Comparison of ENCODE assay signal across 22 mouse cellular contexts in genomic region chr8:10788496-10789200, GRCm38 (mm10).
DNase-seq lines count a peak whose midpoint lies in the region; ATAC-seq and TF ChIP-seq lines count a peak whose summit lies in the region.
"Had no signal": no experiment of that assay in that cellular context is flagged by ENCODE, and none has a peak within 500 bp of the region (broad histone marks: within the 10 kb centered on the region; RNA-seq: fewer than 3 reads in every experiment).

No protein-coding gene starts in this region.

- no peaks in the 10 kb centered on the region for H3K27me3 ChIP-seq in embryonic facial prominence, embryonic 14.5 days (replicated peaks; ENCODE audit: control insufficient read depth, insufficient read depth, low read length)
- H3K27me3 ChIP-seq in embryonic facial prominence, embryonic 10.5 days (replicated peaks; ENCODE audit: low read depth, poor library complexity, severe bottlenecking), result no peaks in the 10 kb centered on the region
- H3K27me3 ChIP-seq in heart, embryonic 11.5 days (ENCODE audit: control insufficient read depth, insufficient read depth, low read length), result no peaks in the 10 kb centered on the region
- no peaks in the 10 kb centered on the region for H3K27me3 ChIP-seq in limb, embryonic 14.5 days (ENCODE audit: control insufficient read depth, insufficient read depth, low read length)
- H3K27me3 ChIP-seq in limb, embryonic 10.5 days (ENCODE audit: low read depth, poor library complexity, severe bottlenecking), result no peaks in the 10 kb centered on the region
- H3K27me3 ChIP-seq in intestine, postnatal 0 days (replicated peaks; ENCODE audit: control insufficient read depth, insufficient read depth, low read length), result no peaks in the 10 kb centered on the region
- H3K27me3 ChIP-seq: forebrain, embryonic 13.5 days; hindbrain, embryonic 13.5 days had no signal

- peaks cover 7% of the 10 kb centered on the region for H3K4me1 ChIP-seq in embryonic facial prominence, embryonic 14.5 days (ENCODE audit: control insufficient read depth, insufficient read depth, low read length)
- H3K4me1 ChIP-seq in embryonic facial prominence, embryonic 10.5 days, result peaks cover 10% of the 10 kb centered on the region
- no peaks in the 10 kb centered on the region for H3K4me1 ChIP-seq in heart, embryonic 11.5 days (ENCODE audit: control insufficient read depth, insufficient read depth, low read length)
- no peaks in the 10 kb centered on the region for H3K4me1 ChIP-seq in limb, embryonic 14.5 days (ENCODE audit: control insufficient read depth, insufficient read depth, low read length)
- H3K4me1 ChIP-seq in limb, embryonic 10.5 days, result 0 out of 2 replicates have a peak, but pooled peaks cover 4% of the 10 kb centered on the region
- no peaks in the 10 kb centered on the region for H3K4me1 ChIP-seq in intestine, postnatal 0 days (replicated peaks; ENCODE audit: control insufficient read depth, insufficient read depth, low read length)

- peak; percentile 26; the same call in 1 of the 2 replicates for TF ChIP-seq CTCF in intestine, postnatal 0 days (IDR thresholded peaks at IDR 0.05; ENCODE audit: low read depth)

- DNase-seq in embryonic facial prominence, embryonic 14.5 days (ENCODE audit: low spot score), result peak; percentile 45
- no peak for DNase-seq in embryonic facial prominence, embryonic 10.5 days (ENCODE audit: low spot score)
- DNase-seq in heart, postnatal 10 days, result peak; percentile 35 to 40
- peak; percentile 52 for DNase-seq in limb, embryonic 14.5 days (ENCODE audit: low spot score)
- no peak for DNase-seq in limb, embryonic 10.5 days (ENCODE audit: low spot score)
- no peak for DNase-seq in spleen, adult 12 weeks (ENCODE audit: low spot score)
- DNase-seq: adrenal gland, adult 2 months; cerebellum, postnatal 14 days; embryo, embryonic 11 days; heart, adult 2 months; kidney, adult 18-20 months; right cerebral cortex, postnatal 25 days; thymus, postnatal 25 days had no signal

- no peak for ATAC-seq in embryonic facial prominence, embryonic 14.5 days (ENCODE audit: low read depth)
- ATAC-seq in heart, embryonic 11.5 days (replicated peaks; ENCODE audit: insufficient number of reproducible peaks, low FRiP score, low TSS enrichment), result no peak
- ATAC-seq in limb, embryonic 14.5 days (ENCODE audit: low FRiP score, low read depth), result no peak
- no peak for ATAC-seq in intestine, postnatal 0 days
- ATAC-seq: CD4-positive, CD25-positive, alpha-beta regulatory T cell, adult 4 months; forebrain, embryonic 13.5 days had no signal

- intact Hi-C loops in heart, postnatal 10 days (cut with DNase I), result no loop called here

- no peaks in the 10 kb centered on the region for H3K36me3 ChIP-seq in embryonic facial prominence, embryonic 14.5 days (ENCODE audit: control insufficient read depth, insufficient read depth, low read length)
- H3K36me3 ChIP-seq in embryonic facial prominence, embryonic 10.5 days (replicated peaks), result no peaks in the 10 kb centered on the region
- no peaks in the 10 kb centered on the region for H3K36me3 ChIP-seq in heart, embryonic 11.5 days (ENCODE audit: control insufficient read depth, insufficient read depth, low read length)
- no peaks in the 10 kb centered on the region for H3K36me3 ChIP-seq in limb, embryonic 14.5 days (ENCODE audit: control insufficient read depth, insufficient read depth, low read length)
- no peaks in the 10 kb centered on the region for H3K36me3 ChIP-seq in limb, embryonic 10.5 days
- H3K36me3 ChIP-seq in intestine, postnatal 0 days (ENCODE audit: control insufficient read depth, insufficient read depth), result no peaks in the 10 kb centered on the region
- H3K36me3 ChIP-seq: G1E; hindbrain, embryonic 13.5 days; midbrain, embryonic 12.5 days had no signal

- WGBS in embryonic facial prominence, embryonic 14.5 days, result 54% methylated on average over 8 of the region's 8 CpGs
- 84% methylated on average over 8 of the region's 8 CpGs for WGBS in embryonic facial prominence, embryonic 10.5 days
- WGBS in heart, embryonic 11.5 days (ENCODE audit: insufficient replicate concordance), result 74% methylated on average over 8 of the region's 8 CpGs
- WGBS in limb, embryonic 14.5 days, result 58% methylated on average over 8 of the region's 8 CpGs
- WGBS in limb, embryonic 10.5 days, result 85% methylated on average over 8 of the region's 8 CpGs
- 55% methylated on average over 8 of the region's 8 CpGs for WGBS in intestine, postnatal 0 days

- H3K9me3 ChIP-seq in embryonic facial prominence, embryonic 14.5 days (ENCODE audit: control insufficient read depth, low read length), result no peaks in the 10 kb centered on the region
- H3K9me3 ChIP-seq in embryonic facial prominence, embryonic 10.5 days, result no peaks in the 10 kb centered on the region
- no peaks in the 10 kb centered on the region for H3K9me3 ChIP-seq in heart, embryonic 11.5 days (replicated peaks; ENCODE audit: control insufficient read depth, low read length)
- no peaks in the 10 kb centered on the region for H3K9me3 ChIP-seq in limb, embryonic 14.5 days (ENCODE audit: control insufficient read depth, low read length)
- no peaks in the 10 kb centered on the region for H3K9me3 ChIP-seq in limb, embryonic 10.5 days (replicated peaks)
- no peaks in the 10 kb centered on the region for H3K9me3 ChIP-seq in intestine, postnatal 0 days (ENCODE audit: control insufficient read depth)
- H3K9me3 ChIP-seq: forebrain, embryonic 13.5 days; hindbrain, embryonic 13.5 days; midbrain, embryonic 12.5 days had no signal

- no peak overlapping the region for H3K4me2 ChIP-seq in embryonic facial prominence, embryonic 14.5 days (ENCODE audit: low read depth, low read length)
- no peak overlapping the region for H3K4me2 ChIP-seq in heart, embryonic 11.5 days
- H3K4me2 ChIP-seq in limb, embryonic 14.5 days (replicated peaks; ENCODE audit: low read depth, low read length, severe bottlenecking), result no peak overlapping the region
- H3K4me2 ChIP-seq in intestine, postnatal 0 days (replicated peaks; ENCODE audit: low read depth), result no peak overlapping the region
- H3K4me2 ChIP-seq: forebrain, embryonic 13.5 days; hindbrain, embryonic 13.5 days; liver, embryonic 11.5 days; midbrain, embryonic 12.5 days had no signal

- no peak overlapping the region for H3K27ac ChIP-seq in embryonic facial prominence, embryonic 14.5 days (replicated peaks; ENCODE audit: low read depth, low read length)
- H3K27ac ChIP-seq in embryonic facial prominence, embryonic 10.5 days (replicated peaks), result no peak overlapping the region
- H3K27ac ChIP-seq in heart, embryonic 11.5 days (ENCODE audit: low read depth, low read length), result no peak overlapping the region
- H3K27ac ChIP-seq in limb, embryonic 14.5 days (replicated peaks; ENCODE audit: low read depth, low read length), result no peak overlapping the region
- no peak overlapping the region for H3K27ac ChIP-seq in limb, embryonic 10.5 days
- H3K27ac ChIP-seq in intestine, postnatal 0 days (ENCODE audit: low read depth, low read length), result no peak overlapping the region
- H3K27ac ChIP-seq: forebrain, embryonic 13.5 days; heart, adult 2 months; hindbrain, embryonic 13.5 days; macrophage; midbrain, embryonic 12.5 days had no signal

- H3K4me3 ChIP-seq in embryonic facial prominence, embryonic 14.5 days (ENCODE audit: low read depth, low read length), result no peak overlapping the region
- H3K4me3 ChIP-seq in embryonic facial prominence, embryonic 10.5 days, result no peak overlapping the region
- no peak overlapping the region for H3K4me3 ChIP-seq in heart, embryonic 11.5 days (ENCODE audit: low read depth, low read length)
- no peak overlapping the region for H3K4me3 ChIP-seq in limb, embryonic 14.5 days (replicated peaks; ENCODE audit: low read length)
- no peak overlapping the region for H3K4me3 ChIP-seq in limb, embryonic 10.5 days
- no peak overlapping the region for H3K4me3 ChIP-seq in intestine, postnatal 0 days (ENCODE audit: low read depth, low read length)
- H3K4me3 ChIP-seq: forebrain, embryonic 13.5 days; heart, adult 2 months; hindbrain, embryonic 13.5 days; midbrain, embryonic 12.5 days had no signal

- no peak overlapping the region for H3K9ac ChIP-seq in embryonic facial prominence, embryonic 14.5 days (ENCODE audit: low read depth, low read length)
- no peak overlapping the region for H3K9ac ChIP-seq in heart, embryonic 11.5 days (ENCODE audit: low read depth, low read length)
- H3K9ac ChIP-seq in limb, embryonic 14.5 days (ENCODE audit: low read depth, low read length, severe bottlenecking), result no peak overlapping the region
- no peak overlapping the region for H3K9ac ChIP-seq in intestine, postnatal 0 days (ENCODE audit: low read depth, low read length)
- H3K9ac ChIP-seq: forebrain, embryonic 13.5 days; hindbrain, embryonic 13.5 days; midbrain, embryonic 12.5 days had no signal

- TF ChIP-seq POLR2A in limb, embryonic 14.5 days (IDR thresholded peaks at IDR 0.05; ENCODE audit: borderline replicate concordance, extremely low read depth, insufficient read depth, insufficient read length), result no peak

Comparison
In these comparisons a context has a peak if more than half of its experiments do, and no peak if none do; other contexts are left out.
1. DNase-seq: peak in embryonic facial prominence, embryonic 14.5 days (single experiment), heart, postnatal 10 days (2 of 2) and limb, embryonic 14.5 days (single experiment); none in embryonic facial prominence, embryonic 10.5 days (single experiment), limb, embryonic 10.5 days (single experiment) and spleen, adult 12 weeks (single experiment).